Mouse (Mus musculus) intestine, postnatal 0 days (tissue): ENCODE results near the gene Crtc2. TPM values are rescaled to one million over a fixed set of nuclear protein-coding genes. Genes with fewer than 3 reads are reported as not detected.
A peak's percentile ranks its signal among the peaks of the same experiment; 100 is the strongest.

ENCODE experiments used
- ATAC-seq: fragments of 200-750 bp; cut with Nextera tagmentation; 2 replicates; pipeline ENCODE4 v1.8.0; 2017; ENCODE audit warnings: mild to moderate bottlenecking, moderate TSS enrichment, moderate library complexity
- H3K27ac ChIP-seq: fragments of 300-500 bp; sonication (generic); 2 replicates; pipeline ENCODE4 v1.5.1; 2014; ENCODE audit warnings: mild to moderate bottlenecking, low read depth, low read length, moderate library complexity
- H3K27me3 ChIP-seq: fragments of 300-500 bp; sonication (generic); replicated peaks from 2 replicates; pipeline ENCODE4 v1.6.1; 2014; ENCODE audit warnings: low read length, mixed read lengths; ENCODE audit not compliant: control insufficient read depth, insufficient read depth
- H3K36me3 ChIP-seq: fragments of 300-500 bp; sonication (generic); 2 replicates; pipeline ENCODE4 v1.6.1; 2014; ENCODE audit warnings: mild to moderate bottlenecking, moderate library complexity; ENCODE audit not compliant: control insufficient read depth, insufficient read depth
- H3K4me1 ChIP-seq: fragments of 300-500 bp; sonication (generic); replicated peaks from 2 replicates; pipeline ENCODE4 v1.6.1; 2014; ENCODE audit warnings: antibody characterized with exemption, low read length, mixed read lengths; ENCODE audit not compliant: control insufficient read depth, insufficient read depth
- H3K4me2 ChIP-seq: fragments of 300-500 bp; sonication (generic); replicated peaks from 2 replicates; pipeline ENCODE4 v1.6.1; 2014; ENCODE audit warnings: low read depth, mild to moderate bottlenecking, moderate library complexity
- H3K4me3 ChIP-seq: fragments of 300-500 bp; sonication (generic); 2 replicates; pipeline ENCODE4 v1.5.1; 2014; ENCODE audit warnings: low read depth, low read length
- H3K9ac ChIP-seq: fragments of 300-500 bp; sonication (generic); 2 replicates; pipeline ENCODE4 v1.6.1; 2014; ENCODE audit warnings: mild to moderate bottlenecking, low read depth, low read length
- H3K9me3 ChIP-seq: fragments of 300-500 bp; sonication (generic); 2 replicates; pipeline ENCODE4 v1.6.1; 2016; ENCODE audit warnings: mixed run types; ENCODE audit not compliant: control insufficient read depth
- CTCF ChIP-seq: sonication (generic); IDR thresholded peaks from 2 replicates; pipeline ENCODE4 v1.5.1; 2016; ENCODE audit warnings: low read depth, mild to moderate bottlenecking, control low read depth, antibody characterized with exemption, moderate library complexity
- WGBS: fragments of 180-500 bp; shearing (Covaris S2); extraction: QIAGEN DNeasy Blood & Tissue Kit; methylation state at CpG from one replicate; pipeline ENCODE4 v1.1.7; 2014; 5-methylcytosine and 5-hydroxymethylcytosine counted together
- polyA plus RNA-seq: library from polyadenylated mRNA; unstranded; fragments of >200 nt; fragmentation: Nextera tagmentation; extraction: Ambion mirVana; gene quantifications from 2 replicates; pipeline ENCODE4 v1.2.1, GENCODE M21; 2015

Crtc2 gene
- polyA plus RNA-seq, 1 experiment from 2014 or later: 14.9 TPM

DNA sequence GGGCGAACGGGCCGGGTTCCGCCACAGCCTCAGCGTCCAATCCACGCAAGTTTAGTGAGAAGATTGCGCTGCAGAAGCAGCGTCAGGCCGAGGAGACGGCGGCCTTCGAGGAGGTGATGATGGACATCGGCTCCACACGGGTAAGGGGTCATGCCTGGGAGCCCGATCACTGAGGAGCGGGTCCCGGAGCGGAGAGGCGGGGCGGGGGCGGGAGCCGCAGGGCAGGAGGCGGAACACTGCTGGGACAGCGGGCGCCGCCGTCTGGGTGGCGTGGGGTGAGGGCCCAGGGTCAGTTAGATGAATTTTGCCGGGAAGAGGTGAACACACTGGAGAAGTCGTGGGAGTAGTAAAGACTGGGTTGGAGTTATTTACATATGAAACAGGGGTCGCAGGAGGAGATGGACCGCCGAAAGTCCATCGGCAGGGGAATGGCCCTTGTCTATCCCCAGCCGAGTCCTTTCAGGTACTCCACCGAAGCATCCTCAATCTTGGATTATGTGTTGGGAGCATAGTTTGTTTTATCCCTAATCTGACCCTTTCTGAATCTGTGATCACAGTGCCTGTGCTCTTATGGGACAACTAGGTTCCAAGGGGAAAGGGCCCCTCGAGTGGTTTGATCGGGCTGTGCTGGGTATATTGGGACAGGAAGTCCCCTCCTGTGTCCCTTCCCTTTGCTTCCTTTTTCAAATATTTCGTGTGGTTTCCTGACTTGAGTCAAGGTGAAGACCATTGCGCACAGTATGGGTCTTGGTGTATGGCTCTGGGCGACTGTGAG, 643 bp downstream of the Crtc2 start:
- Histone ChIP-seq H3K36me3 (peaks cover 34% of the 10 kb centered on the region), H3K27ac (peak overlapping the region; percentile 81), H3K4me1 (0 out of 2 replicates have a peak, but pooled peaks cover 4% of the 10 kb centered on the region), H3K9ac (peak overlapping the region; percentile 85), H3K4me3 (peak overlapping the region; percentile 91), H3K27me3 (no peaks in the 10 kb centered on the region), H3K4me2 (peak overlapping the region; percentile 74), H3K9me3 (no peaks in the 10 kb centered on the region)
- TF ChIP-seq CTCF: peak; percentile 38
- WGBS: under 1% methylated on average over 41 of the region's 41 CpGs
- peak; percentile 53 for ATAC-seq

DNA sequence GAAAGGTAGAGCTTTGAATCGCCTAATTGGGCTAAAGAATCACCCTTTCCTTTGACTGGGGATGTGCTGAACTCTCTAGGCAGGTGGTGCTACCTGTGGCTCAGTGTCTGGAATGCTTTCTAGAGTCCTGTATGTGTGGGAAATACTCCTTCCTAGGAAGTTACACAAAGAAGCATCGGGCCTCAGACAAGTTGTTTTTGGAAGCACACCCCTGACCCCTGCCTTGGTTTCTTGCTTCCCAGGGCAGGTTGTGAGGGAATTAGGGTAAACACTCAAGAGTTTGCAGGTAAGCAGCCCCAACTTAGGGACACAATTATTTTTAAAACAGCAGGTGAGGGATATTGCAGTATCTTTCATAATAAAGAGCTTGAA, 1.2 kb downstream of the Crtc2 start:
- H3K27ac ChIP-seq: 0 out of 2 replicates have a peak overlapping the region, but pooled peaks have one; percentile 81
- TF ChIP-seq CTCF: no peak
- H3K4me3 ChIP-seq: peak overlapping the region; percentile 91
- no peaks in the 10 kb centered on the region for H3K27me3 ChIP-seq
- no peaks in the 10 kb centered on the region for H3K9me3 ChIP-seq
- H3K4me1 ChIP-seq: 0 out of 2 replicates have a peak, but pooled peaks cover 4% of the 10 kb centered on the region
- H3K36me3 ChIP-seq: peaks cover 40% of the 10 kb centered on the region
- H3K4me2 ChIP-seq: peak overlapping the region; percentile 74
- H3K9ac ChIP-seq: peak overlapping the region; percentile 85; the same call in 1 of the 2 replicates
- ATAC-seq: no peak
- 8% methylated on average over 2 of the region's 2 CpGs for WGBS

DNA sequence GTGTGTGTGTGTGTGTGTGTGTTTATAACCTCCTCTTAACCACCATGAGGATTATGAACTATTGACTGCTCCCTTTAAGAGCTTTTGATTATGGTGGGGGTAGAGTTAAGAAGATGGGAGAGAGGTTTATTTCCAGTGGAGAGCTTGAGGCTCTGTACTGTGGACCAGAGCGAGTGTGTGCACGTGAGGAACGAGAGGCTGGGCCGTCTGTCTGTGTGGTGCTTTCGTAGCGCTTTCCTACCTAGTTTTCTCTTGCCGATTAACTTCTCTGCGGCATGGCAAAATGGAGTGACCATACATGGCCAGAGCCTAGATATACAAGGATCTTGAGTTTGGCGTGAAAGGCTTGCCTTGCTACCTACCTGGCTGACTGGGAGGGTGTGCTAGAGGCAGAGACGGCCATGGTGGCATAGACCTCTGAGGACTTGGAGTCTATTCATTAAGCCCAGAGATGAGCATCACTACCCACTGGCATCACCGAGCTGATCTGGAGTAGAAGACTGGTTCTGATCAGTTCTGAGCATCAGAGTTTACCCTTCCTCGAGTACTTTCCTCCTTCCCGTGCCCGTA, 1.9 kb downstream of the Crtc2 start:
- Histone ChIP-seq H3K27me3 (no peaks in the 10 kb centered on the region), H3K36me3 (peaks cover 40% of the 10 kb centered on the region), H3K4me1 (0 out of 2 replicates have a peak, but pooled peaks cover 4% of the 10 kb centered on the region), H3K4me2 (no peak overlapping the region), H3K27ac (no peak overlapping the region), H3K9me3 (no peaks in the 10 kb centered on the region), H3K4me3 (no peak overlapping the region), H3K9ac (no peak overlapping the region)
- no peak for TF ChIP-seq CTCF
- 90% methylated on average over 14 of the region's 14 CpGs for WGBS
- ATAC-seq: no peak

DNA sequence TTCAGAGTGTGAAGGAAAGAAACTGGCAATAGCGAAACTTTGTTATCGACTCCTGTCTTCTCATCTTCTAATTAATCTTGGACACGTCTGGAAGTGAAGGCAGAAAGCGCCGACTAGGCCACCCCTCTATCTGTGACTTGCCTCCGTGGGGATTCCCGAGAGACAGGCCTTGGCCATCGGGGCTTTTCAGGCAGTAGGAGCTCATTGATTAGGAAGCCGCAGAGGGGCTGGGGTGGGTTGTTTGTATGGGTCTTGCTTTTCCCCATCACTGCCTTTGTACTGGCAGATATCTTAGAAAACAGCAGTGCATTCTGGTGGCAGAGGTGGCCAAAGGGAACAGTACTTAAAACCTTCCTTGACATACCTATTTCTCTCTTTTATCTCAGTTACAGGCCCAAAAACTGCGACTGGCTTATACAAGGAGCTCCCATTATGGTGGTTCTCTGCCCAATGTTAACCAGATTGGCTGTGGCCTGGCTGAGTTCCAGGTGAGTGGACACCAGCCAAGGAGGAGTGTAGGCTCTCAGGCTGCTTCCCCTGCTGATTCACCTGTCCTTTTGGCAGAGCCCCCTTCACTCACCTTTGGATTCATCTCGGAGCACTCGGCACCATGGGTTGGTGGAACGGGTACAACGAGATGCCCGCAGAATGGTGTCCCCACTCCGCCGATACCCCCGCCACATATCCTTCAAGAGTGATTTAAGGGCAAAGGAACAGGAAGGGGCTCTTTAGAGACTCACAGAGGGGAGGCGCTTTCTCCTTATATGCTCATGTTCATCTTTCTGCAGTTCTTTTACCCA, 3.0 kb downstream of the Crtc2 start:
- WGBS: 91% methylated on average over 19 of the region's 19 CpGs
- TF ChIP-seq CTCF: no peak

DNA sequence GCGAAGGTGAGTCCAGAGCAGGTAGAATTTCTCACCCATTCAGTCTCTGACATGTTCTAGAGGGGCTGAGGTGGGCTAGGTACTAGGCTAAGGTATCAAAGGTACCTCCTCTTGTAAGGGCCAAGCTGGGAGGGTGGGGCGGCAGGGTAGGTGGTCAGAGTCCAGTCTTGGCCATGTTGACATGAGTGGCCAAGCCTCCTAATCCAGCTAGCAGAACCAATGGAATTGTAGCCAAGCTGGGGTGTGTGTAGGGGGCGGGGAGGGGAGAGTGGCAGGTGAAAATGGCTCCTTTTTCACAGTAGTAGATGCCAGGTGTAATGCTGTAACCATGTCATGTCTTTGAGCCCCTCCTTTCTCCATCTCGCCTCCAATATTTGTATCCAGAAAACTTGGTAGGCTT, 4.6 kb downstream of the Crtc2 start:
- 67% methylated on average over 4 of the region's 4 CpGs for WGBS
- peaks cover 57% of the 10 kb centered on the region for H3K36me3 ChIP-seq
- H3K4me3 ChIP-seq: no peak overlapping the region
- no peak overlapping the region for H3K27ac ChIP-seq
- no peaks in the 10 kb centered on the region for H3K27me3 ChIP-seq
- no peak for ATAC-seq
- H3K9ac ChIP-seq: no peak overlapping the region
- no peak overlapping the region for H3K4me2 ChIP-seq
- 0 out of 2 replicates have a peak, but pooled peaks cover 4% of the 10 kb centered on the region for H3K4me1 ChIP-seq
- no peaks in the 10 kb centered on the region for H3K9me3 ChIP-seq
- TF ChIP-seq CTCF: no peak

More for the DNA sequence above, 3.0 kb downstream of the Crtc2 start:
- Histone ChIP-seq H3K36me3 (peaks cover 41% of the 10 kb centered on the region), H3K4me2 (no peak overlapping the region), H3K27ac (no peak overlapping the region), H3K27me3 (no peaks in the 10 kb centered on the region), H3K9ac (no peak overlapping the region), H3K4me1 (0 out of 2 replicates have a peak, but pooled peaks cover 4% of the 10 kb centered on the region), H3K4me3 (no peak overlapping the region), H3K9me3 (no peaks in the 10 kb centered on the region)
- ATAC-seq: no peak
